Mouse (Mus musculus) liver, adult 2 months (tissue): ENCODE measurements around the gene Rgcc. TPM values are rescaled to one million over a fixed set of nuclear protein-coding genes. Genes with fewer than 3 reads are reported as not detected.

Experiments used
- DNase-seq: peaks from one replicate; pipeline ENCODE4 v3.0.0-alpha.2; 2011; ENCODE audit warnings: low read depth, low spot score; ENCODE audit errors: extremely low read depth
- H3K27ac ChIP-seq: fragments of 200-500 bp; replicated peaks from 2 replicates; pipeline ENCODE4 v1.5.1; 2012; ENCODE audit warnings: low read depth, mild to moderate bottlenecking, control low read depth, inconsistent platforms, low read length; ENCODE audit not compliant: insufficient read depth
- H3K27me3 ChIP-seq: fragments of 200-500 bp; 2 replicates; pipeline ENCODE4 v1.6.1; 2012; ENCODE audit warnings: mild to moderate bottlenecking, moderate library complexity, low read length, inconsistent platforms; ENCODE audit not compliant: control insufficient read depth, insufficient read depth
- H3K36me3 ChIP-seq: fragments of 200-500 bp; 2 replicates; pipeline ENCODE4 v1.6.1; 2012; ENCODE audit warnings: low read length, inconsistent platforms; ENCODE audit not compliant: control insufficient read depth, insufficient read depth
- H3K4me1 ChIP-seq: fragments of 200-500 bp; 2 replicates; pipeline ENCODE4 v1.6.1; 2011; ENCODE audit warnings: low read length; ENCODE audit not compliant: control insufficient read depth, insufficient read depth
- H3K4me3 ChIP-seq: fragments of 200-500 bp; 2 replicates; pipeline ENCODE4 v1.5.1; 2011; ENCODE audit warnings: low read depth, mild to moderate bottlenecking, control low read depth, low read length, moderate library complexity; ENCODE audit not compliant: insufficient read depth
- H3K79me2 ChIP-seq: fragments of 200-500 bp; 2 replicates; pipeline ENCODE4 v1.6.1; 2012; ENCODE audit warnings: inconsistent platforms, mild to moderate bottlenecking, low read length, moderate library complexity; ENCODE audit not compliant: control insufficient read depth, insufficient read depth
- H3K9ac ChIP-seq: fragments of 200-500 bp; 2 replicates; pipeline ENCODE4 v1.6.1; 2012; ENCODE audit warnings: low read depth, mild to moderate bottlenecking, control low read depth, inconsistent platforms, low read length
- CTCF ChIP-seq: fragments of 200-500 bp; IDR thresholded peaks from 2 replicates; pipeline ENCODE4 v1.5.1; 2011; ENCODE audit warnings: low read depth, low read length, control low read depth
- POLR2A ChIP-seq: fragments of 200-500 bp; IDR thresholded peaks from 2 replicates; pipeline ENCODE4 v1.6.1; 2011; ENCODE audit warnings: low read length, control low read depth; ENCODE audit not compliant: insufficient read depth; ENCODE audit errors: extremely low read depth
- WGBS: fragments of 180-500 bp; shearing (Covaris S2); methylation state at CpG from one replicate; pipeline ENCODE4 v1.1.7; 2018; 5-methylcytosine and 5-hydroxymethylcytosine counted together
- polyA plus RNA-seq: library from polyadenylated mRNA; depleted of rRNA; stranded (reverse); fragments of >200 nt; gene quantifications from 2 replicates; pipeline ENCODE4 v1.2.3, GENCODE M21; 2012
- total RNA-seq: library from RNA; depleted of rRNA; stranded (reverse); fragments of >200 nt; gene quantifications from 2 replicates; pipeline ENCODE4 v1.2.3, GENCODE M21; 2014

Gene Rgcc
- total and polyA plus RNA-seq, 2 experiments = 0.18 to 0.61 TPM

DNA sequence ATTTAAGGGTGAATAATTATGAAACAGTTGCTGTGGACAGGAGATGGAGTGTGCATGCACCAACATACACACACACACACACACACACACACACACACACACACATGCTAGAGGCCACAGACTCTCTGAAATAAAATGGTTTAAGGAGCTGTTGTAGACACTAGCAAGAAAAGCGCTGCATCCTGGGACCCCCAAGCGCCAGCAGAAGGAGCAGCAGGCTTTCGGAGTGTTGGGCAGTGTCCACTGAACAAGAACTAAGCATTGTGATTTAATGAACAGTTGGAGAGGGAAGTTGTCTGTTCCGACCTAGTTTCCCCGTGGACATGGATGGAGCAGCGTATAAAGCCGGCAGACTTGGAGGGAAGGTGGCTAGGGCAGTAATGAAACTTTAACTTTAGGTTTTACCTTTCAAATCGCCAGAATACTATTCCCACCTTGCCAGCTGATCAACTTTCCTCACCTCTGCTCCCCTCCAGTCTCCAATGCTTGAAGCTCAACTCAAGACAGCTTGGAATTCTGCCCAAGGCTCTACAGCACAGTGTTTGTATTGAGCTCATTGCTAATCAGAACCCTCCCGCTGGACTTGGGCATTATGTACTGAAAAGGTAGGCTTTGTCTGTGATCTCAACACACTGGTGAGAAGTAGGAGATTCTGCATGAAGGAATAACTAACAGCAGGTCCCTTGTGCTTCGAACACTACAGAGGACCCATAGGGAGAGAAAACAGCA, 22.8 kb upstream of the Rgcc start:
- H3K4me3 ChIP-seq = no peak overlapping the region
- H3K4me1 ChIP-seq = no peaks in the 10 kb centered on the region
- no peak overlapping the region for H3K9ac ChIP-seq
- TF ChIP-seq CTCF = no peak
- TF ChIP-seq POLR2A = no peak
- no peaks in the 10 kb centered on the region for H3K79me2 ChIP-seq
- 87% methylated on average over 10 of the region's 10 CpGs for WGBS
- no peaks in the 10 kb centered on the region for H3K27me3 ChIP-seq
- H3K27ac ChIP-seq = no peak overlapping the region
- no peak for DNase-seq
- H3K36me3 ChIP-seq = no peaks in the 10 kb centered on the region

DNA sequence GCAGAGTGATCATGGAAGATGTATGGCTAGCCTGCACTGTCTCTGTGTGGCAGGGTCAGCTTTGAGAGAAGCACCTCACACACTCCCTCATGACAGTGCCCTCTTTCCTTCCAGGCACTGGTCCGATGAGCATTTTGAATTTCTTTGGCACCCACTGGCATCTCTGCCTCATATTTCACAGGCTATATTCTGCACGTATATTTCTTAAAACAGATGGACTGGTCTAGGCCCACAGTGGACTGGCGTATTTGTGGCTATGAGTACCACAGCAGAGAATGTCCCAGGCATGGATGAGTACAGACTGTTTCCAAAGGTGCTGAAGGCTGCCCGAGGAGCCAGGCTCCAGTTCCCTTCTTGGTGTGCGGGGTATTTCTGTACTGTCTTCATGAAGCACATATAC, 20.4 kb upstream of the Rgcc start:
- Histone ChIP-seq H3K27me3 (no peaks in the 10 kb centered on the region), H3K9ac (no peak overlapping the region), H3K4me3 (no peak overlapping the region), H3K27ac (no peak overlapping the region), H3K79me2 (no peaks in the 10 kb centered on the region), H3K4me1 (no peaks in the 10 kb centered on the region), H3K36me3 (no peaks in the 10 kb centered on the region)
- TF ChIP-seq POLR2A = no peak
- no peak for TF ChIP-seq CTCF
- WGBS = 85% methylated on average over 5 of the region's 5 CpGs
- DNase-seq = no peak

DNA sequence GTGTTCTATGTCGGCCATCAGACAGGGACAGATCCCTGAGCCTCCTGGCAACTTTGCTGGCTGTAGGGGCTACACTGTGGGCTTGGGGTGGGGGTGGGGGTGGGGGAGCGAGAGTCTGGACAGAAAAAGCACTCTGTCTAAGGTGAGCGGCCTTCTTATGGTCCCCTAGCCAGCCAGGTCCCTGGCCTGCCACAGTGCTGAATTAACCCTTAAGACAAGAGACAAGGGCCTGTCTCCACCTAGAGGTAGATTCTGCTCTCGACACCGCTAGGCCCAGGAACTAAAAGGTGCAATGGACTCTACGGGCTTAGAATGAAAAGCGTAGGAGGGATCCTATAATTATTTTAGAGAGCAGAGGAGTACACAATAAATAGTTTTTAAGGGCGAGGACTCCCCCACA, 19.7 kb upstream of the Rgcc start:
- Histone ChIP-seq H3K9ac (no peak overlapping the region), H3K36me3 (no peaks in the 10 kb centered on the region), H3K27ac (no peak overlapping the region), H3K79me2 (no peaks in the 10 kb centered on the region), H3K27me3 (no peaks in the 10 kb centered on the region), H3K4me3 (no peak overlapping the region), H3K4me1 (no peaks in the 10 kb centered on the region)
- TF ChIP-seq POLR2A (no peak), CTCF (peak; percentile 21; the same call in 1 of the 2 replicates)
- 50% methylated on average over 8 of the region's 8 CpGs for WGBS
- DNase-seq = no peak

- no peaks in the 10 kb centered on the region for H3K36me3 ChIP-seq
- H3K79me2 ChIP-seq = no peaks in the 10 kb centered on the region
- H3K4me1 ChIP-seq = no peaks in the 10 kb centered on the region
- no peaks in the 10 kb centered on the region for H3K27me3 ChIP-seq
- 93% methylated on average over 2 of the region's 2 CpGs for WGBS
- no peak overlapping the region for H3K27ac ChIP-seq
- TF ChIP-seq CTCF (no peak), POLR2A (no peak)
- H3K9ac ChIP-seq = no peak overlapping the region
- no peak for DNase-seq
- no peak overlapping the region for H3K4me3 ChIP-seq
Observed at GRCm38 (mm10) chr14:79317602-79318001, 16.2 kb upstream of the Rgcc start.

GRCm38 (mm10) chr14:79315877-79316276, 14.4 kb upstream of the Rgcc start:
- Histone ChIP-seq H3K4me1 (no peaks in the 10 kb centered on the region), H3K27me3 (no peaks in the 10 kb centered on the region), H3K79me2 (no peaks in the 10 kb centered on the region), H3K36me3 (no peaks in the 10 kb centered on the region), H3K27ac (no peak overlapping the region), H3K9ac (no peak overlapping the region), H3K4me3 (no peak overlapping the region)
- TF ChIP-seq CTCF (no peak), POLR2A (no peak)
- 67% methylated on average over 7 of the region's 7 CpGs for WGBS
- no peak for DNase-seq

- DNase-seq = no peak
- Histone ChIP-seq H3K9ac (no peak overlapping the region), H3K79me2 (no peaks in the 10 kb centered on the region), H3K4me1 (no peaks in the 10 kb centered on the region), H3K4me3 (no peak overlapping the region), H3K36me3 (no peaks in the 10 kb centered on the region), H3K27me3 (no peaks in the 10 kb centered on the region), H3K27ac (no peak overlapping the region)
- 89% methylated on average over 12 of the region's 12 CpGs for WGBS
- TF ChIP-seq POLR2A (no peak), CTCF (no peak)
Observed at GRCm38 (mm10) chr14:79314245-79315010, 13.0 kb upstream of the Rgcc start.
